Mouse (Mus musculus) liver, embryonic 15.5 days (tissue): ENCODE data around the gene Igf2bp2. TPM values are rescaled to one million over a fixed set of nuclear protein-coding genes. Genes with fewer than 3 reads are reported as not detected.

Experiments
- ATAC-seq: fragments of 200-750 bp; cut with Nextera tagmentation; 2 replicates; pipeline ENCODE4 v1.8.0; 2017; ENCODE audit warnings: moderate number of reproducible peaks, mild to moderate bottlenecking, moderate library complexity; ENCODE audit not compliant: insufficient read depth
- H3K27ac ChIP-seq: fragments of 300-500 bp; sonication (generic); replicated peaks from 2 replicates; pipeline ENCODE4 v1.5.1; 2015; ENCODE audit warnings: mild to moderate bottlenecking, inconsistent platforms
- H3K27me3 ChIP-seq: fragments of 300-500 bp; sonication (generic); 2 replicates; pipeline ENCODE4 v1.6.1; 2015; ENCODE audit warnings: mild to moderate bottlenecking, inconsistent platforms
- H3K36me3 ChIP-seq: fragments of 300-500 bp; sonication (generic); replicated peaks from 2 replicates; pipeline ENCODE4 v1.6.1; 2015; ENCODE audit warnings: moderate library complexity, mild to moderate bottlenecking, inconsistent platforms
- H3K4me1 ChIP-seq: fragments of 300-500 bp; sonication (generic); replicated peaks from 2 replicates; pipeline ENCODE4 v1.6.1; 2015; ENCODE audit warnings: inconsistent platforms
- H3K4me2 ChIP-seq: fragments of 300-500 bp; sonication (generic); 2 replicates; pipeline ENCODE4 v1.6.1; 2015; ENCODE audit warnings: moderate library complexity, mild to moderate bottlenecking, inconsistent platforms
- H3K4me3 ChIP-seq: fragments of 300-500 bp; sonication (generic); replicated peaks from 2 replicates; pipeline ENCODE4 v1.5.1; 2015; ENCODE audit warnings: mild to moderate bottlenecking, inconsistent platforms
- H3K9ac ChIP-seq: fragments of 300-500 bp; sonication (generic); 2 replicates; pipeline ENCODE4 v1.6.1; 2015; ENCODE audit warnings: moderate library complexity, mild to moderate bottlenecking, inconsistent platforms
- H3K9me3 ChIP-seq: fragments of 300-500 bp; sonication (generic); replicated peaks from 2 replicates; pipeline ENCODE4 v1.6.1; 2016; ENCODE audit warnings: inconsistent platforms
- WGBS: fragments of 180-500 bp; shearing (Covaris S2); methylation state at CpG from one replicate; pipeline ENCODE4 v1.1.7; 2015; ENCODE audit warnings: mixed read lengths; ENCODE audit not compliant: insufficient replicate concordance; 5-methylcytosine and 5-hydroxymethylcytosine counted together
- polyA plus RNA-seq: library from polyadenylated mRNA; unstranded; fragments of >200 nt; fragmentation: Nextera tagmentation; extraction: Ambion mirVana; gene quantifications from 2 replicates; pipeline ENCODE4 v1.2.1, GENCODE M21; 2015

Igf2bp2 gene
- polyA plus RNA-seq: 8.4 and 8.7 TPM in 2 replicates

DNA sequence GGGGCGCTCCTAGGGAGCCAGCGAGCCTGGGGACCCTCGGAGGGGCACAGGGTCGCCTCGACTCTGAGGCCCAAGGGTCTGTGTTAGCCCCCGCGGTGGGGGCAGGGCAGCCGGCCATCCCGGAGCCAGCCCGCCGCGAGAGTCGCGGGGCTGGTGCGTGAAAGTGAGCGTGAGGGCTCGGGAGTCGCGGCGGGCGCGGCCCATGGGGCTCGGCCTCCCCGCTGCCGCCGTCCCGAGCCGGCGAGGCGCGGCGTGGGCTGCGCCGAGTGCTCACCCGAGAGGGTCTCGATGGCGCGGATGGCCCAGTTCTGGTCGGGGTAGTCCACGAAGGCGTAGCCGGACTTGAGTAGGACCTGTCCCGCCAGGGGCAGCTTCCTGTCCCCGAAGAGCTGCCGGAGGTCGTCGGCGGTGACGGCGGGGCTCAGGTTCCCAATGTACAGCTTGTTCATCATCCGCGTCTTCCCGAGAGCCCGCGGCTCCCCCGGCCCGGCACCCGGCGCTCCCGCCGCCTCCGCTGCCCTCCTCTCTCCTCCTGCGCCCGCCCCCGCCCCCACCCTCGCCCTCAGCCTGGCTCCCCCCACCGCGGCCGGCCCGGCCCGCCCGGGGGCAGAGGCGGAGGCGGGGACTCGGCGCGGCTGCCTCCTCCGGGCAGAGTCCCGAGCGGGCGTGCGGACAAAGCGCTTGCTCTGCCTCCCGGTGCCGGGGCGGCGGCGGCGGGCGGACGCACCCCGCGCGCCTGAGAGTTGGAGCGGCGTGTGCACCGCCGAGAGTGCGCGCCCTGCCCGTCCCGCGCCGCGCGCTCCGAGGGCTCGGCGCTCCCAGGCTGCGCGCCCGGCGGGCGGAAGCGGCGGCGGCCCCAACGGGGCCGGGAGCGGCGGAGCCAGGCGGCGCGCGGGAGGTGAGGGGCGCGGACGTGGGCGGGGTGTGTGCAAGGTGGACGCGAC lies at the start of gene Igf2bp2:
Gene Igf2bp2, minus strand, starts transcription at position 788 of the 944 bp plus-strand sequence.
- peak within 1 kb of the TSS; percentile 60 for H3K4me3 ChIP-seq
- peaks cover 3% of the 10 kb centered on the region; the same call in 1 of the 2 replicates for H3K4me1 ChIP-seq
- no peak within 1 kb of the TSS for H3K27ac ChIP-seq
- no peaks in the 10 kb centered on the region for H3K9me3 ChIP-seq
- under 1% methylated on average over 121 of the region's 131 CpGs for WGBS
- peak within 1 kb of the TSS; percentile 67 for H3K4me2 ChIP-seq
- H3K9ac ChIP-seq: peak within 1 kb of the TSS; percentile 48
- H3K36me3 ChIP-seq: no peaks in the 10 kb centered on the region
- peaks cover 65% of the 10 kb centered on the region for H3K27me3 ChIP-seq
- peak; percentile 78 for ATAC-seq

DNA sequence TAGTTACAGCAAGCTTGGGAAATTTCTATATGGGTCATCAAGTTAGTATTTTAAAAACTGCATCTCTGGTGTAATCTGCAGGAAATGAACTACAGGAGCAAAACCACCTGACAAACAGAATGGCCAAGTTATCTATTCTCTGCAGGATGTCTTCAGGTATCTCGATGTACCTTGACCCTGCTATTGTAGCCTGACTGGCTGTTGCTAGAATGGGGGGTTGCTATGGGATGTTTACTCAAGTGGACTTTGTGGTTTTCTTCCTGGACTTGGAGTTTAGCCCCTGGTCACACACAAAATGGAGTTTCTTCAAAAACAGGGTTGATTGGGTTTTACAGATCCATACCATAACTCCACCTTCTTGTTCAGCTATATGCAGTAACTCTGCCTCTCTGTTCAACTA lies 40.4 kb upstream of the Igf2bp2 start:
- Histone ChIP-seq H3K27me3 (no peaks in the 10 kb centered on the region), H3K4me1 (no peaks in the 10 kb centered on the region), H3K4me3 (no peak overlapping the region), H3K9me3 (no peaks in the 10 kb centered on the region), H3K27ac (no peak overlapping the region), H3K36me3 (no peaks in the 10 kb centered on the region), H3K4me2 (no peak overlapping the region), H3K9ac (no peak overlapping the region)
- no peak for ATAC-seq
- WGBS: 65% methylated on average over 1 of the region's 1 CpGs

GRCm38 (mm10) chr16:22201858-22202257 lies 38.8 kb upstream of the Igf2bp2 start:
- H3K27ac ChIP-seq: no peak overlapping the region
- no peaks in the 10 kb centered on the region for H3K4me1 ChIP-seq
- H3K4me3 ChIP-seq: no peak overlapping the region
- no peak overlapping the region for H3K9ac ChIP-seq
- no peak; the same call in 1 of the 2 replicates for ATAC-seq
- WGBS: 16% methylated on average over 3 of the region's 3 CpGs
- no peak overlapping the region for H3K4me2 ChIP-seq
- H3K27me3 ChIP-seq: no peaks in the 10 kb centered on the region
- H3K36me3 ChIP-seq: no peaks in the 10 kb centered on the region
- no peaks in the 10 kb centered on the region for H3K9me3 ChIP-seq

- Histone ChIP-seq H3K4me2 (no peak overlapping the region), H3K36me3 (no peaks in the 10 kb centered on the region), H3K4me1 (no peaks in the 10 kb centered on the region), H3K9me3 (no peaks in the 10 kb centered on the region), H3K9ac (no peak overlapping the region), H3K27ac (no peak overlapping the region), H3K27me3 (no peaks in the 10 kb centered on the region), H3K4me3 (no peak overlapping the region)
- no peak for ATAC-seq
- WGBS: 77% methylated on average over 1 of the region's 1 CpGs
These were observed 37.4 kb upstream of the Igf2bp2 start for GRCm38 (mm10) chr16:22200476-22200875.

- ATAC-seq: no peak
- WGBS: 66% methylated on average over 12 of the region's 12 CpGs
- no peak overlapping the region for H3K27ac ChIP-seq
- H3K27me3 ChIP-seq: no peaks in the 10 kb centered on the region
- H3K36me3 ChIP-seq: no peaks in the 10 kb centered on the region
- no peak overlapping the region for H3K9ac ChIP-seq
- H3K4me3 ChIP-seq: no peak overlapping the region
- H3K4me2 ChIP-seq: no peak overlapping the region
- H3K9me3 ChIP-seq: no peaks in the 10 kb centered on the region
- H3K4me1 ChIP-seq: no peaks in the 10 kb centered on the region
These were observed 24.3 kb upstream of the Igf2bp2 start for GRCm38 (mm10) chr16:22187366-22187765.

DNA sequence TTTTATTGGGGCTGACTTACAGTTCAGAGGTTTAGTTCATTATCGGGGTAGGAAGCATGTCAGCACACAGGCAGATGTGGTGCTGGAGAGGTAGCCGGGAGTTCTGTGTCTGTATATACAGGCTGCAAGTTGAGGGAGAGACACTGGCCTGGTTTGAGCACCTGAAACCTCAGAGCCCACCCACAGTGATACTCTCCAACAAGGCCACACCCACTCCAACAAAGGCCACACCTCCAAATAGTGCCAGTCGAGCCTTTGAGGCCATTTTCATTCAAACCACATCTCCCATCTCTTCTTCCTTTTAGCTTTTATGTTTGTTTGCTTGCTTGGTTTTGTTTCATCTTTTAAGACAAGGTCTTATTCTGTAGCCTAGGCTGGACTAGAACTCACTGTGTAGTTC lies 22.3 kb upstream of the Igf2bp2 start:
- H3K36me3 ChIP-seq: no peaks in the 10 kb centered on the region
- no peak for ATAC-seq
- 66% methylated on average over 3 of the region's 3 CpGs for WGBS

DNA sequence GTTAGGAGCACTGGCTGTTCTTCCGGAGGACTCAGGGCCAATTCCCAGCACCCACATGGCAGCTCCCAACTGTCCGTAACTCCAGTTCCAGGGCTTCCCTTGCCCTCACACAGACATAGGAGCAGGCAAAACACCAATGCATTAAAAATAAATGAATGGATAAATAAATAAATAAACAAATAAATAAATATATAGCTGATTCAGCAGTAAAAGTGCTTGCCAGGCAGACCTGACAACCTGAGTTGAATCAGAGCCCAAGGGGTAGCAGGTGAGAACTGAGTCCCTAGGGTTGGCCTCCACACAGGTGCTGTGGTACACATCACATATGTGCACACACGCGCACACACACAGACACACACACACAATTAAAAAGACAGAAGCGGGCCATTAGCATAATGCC lies 21.0 kb upstream of the Igf2bp2 start:
- Histone ChIP-seq H3K27me3 (no peaks in the 10 kb centered on the region), H3K9me3 (no peaks in the 10 kb centered on the region), H3K4me1 (no peaks in the 10 kb centered on the region), H3K9ac (no peak overlapping the region), H3K27ac (no peak overlapping the region), H3K36me3 (no peaks in the 10 kb centered on the region), H3K4me3 (no peak overlapping the region), H3K4me2 (no peak overlapping the region)
- no peak for ATAC-seq
- 86% methylated on average over 5 of the region's 5 CpGs for WGBS

More for the DNA sequence above, 22.3 kb upstream of the Igf2bp2 start:
- Histone ChIP-seq H3K9ac (no peak overlapping the region), H3K4me3 (no peak overlapping the region), H3K4me1 (no peaks in the 10 kb centered on the region), H3K27ac (no peak overlapping the region), H3K4me2 (no peak overlapping the region), H3K27me3 (no peaks in the 10 kb centered on the region), H3K9me3 (no peaks in the 10 kb centered on the region)

GRCm38 (mm10) chr16:22182286-22182685 lies 19.2 kb upstream of the Igf2bp2 start:
- no peak for ATAC-seq
- H3K9ac ChIP-seq: no peak overlapping the region
- H3K36me3 ChIP-seq: no peaks in the 10 kb centered on the region
- no peaks in the 10 kb centered on the region for H3K27me3 ChIP-seq
- H3K4me3 ChIP-seq: no peak overlapping the region
- WGBS: 58% methylated on average over 4 of the region's 4 CpGs
- no peaks in the 10 kb centered on the region for H3K4me1 ChIP-seq
- H3K4me2 ChIP-seq: no peak overlapping the region
- no peak overlapping the region for H3K27ac ChIP-seq
- H3K9me3 ChIP-seq: no peaks in the 10 kb centered on the region

- ATAC-seq: no peak
- Histone ChIP-seq H3K9me3 (no peaks in the 10 kb centered on the region), H3K9ac (no peak overlapping the region), H3K27me3 (no peaks in the 10 kb centered on the region), H3K4me2 (no peak overlapping the region), H3K4me3 (no peak overlapping the region), H3K4me1 (no peaks in the 10 kb centered on the region), H3K36me3 (no peaks in the 10 kb centered on the region), H3K27ac (no peak overlapping the region)
- 58% methylated on average over 3 of the region's 3 CpGs for WGBS
These were observed 15.7 kb upstream of the Igf2bp2 start for GRCm38 (mm10) chr16:22178793-22179192.

DNA sequence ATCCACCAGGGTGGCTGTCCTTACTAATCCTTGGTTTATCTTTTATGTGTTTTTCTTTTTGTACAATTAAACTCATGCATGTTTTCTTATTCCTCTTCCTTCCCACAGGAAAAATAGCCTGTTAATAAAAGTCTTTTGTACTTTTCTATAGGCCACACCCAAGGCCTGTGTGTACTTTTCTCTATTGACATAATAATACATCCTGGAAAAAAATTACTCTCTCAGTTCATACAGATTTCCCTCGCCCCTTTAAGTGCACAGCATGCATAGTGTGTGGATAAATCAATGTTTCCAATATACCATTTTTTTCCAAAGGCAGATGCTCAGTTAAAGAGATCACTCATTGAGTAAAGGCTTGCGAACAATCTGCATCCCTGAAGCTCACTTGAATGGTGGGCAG lies 14.9 kb upstream of the Igf2bp2 start:
- Histone ChIP-seq H3K9ac (no peak overlapping the region), H3K4me3 (no peak overlapping the region), H3K36me3 (no peaks in the 10 kb centered on the region), H3K9me3 (no peaks in the 10 kb centered on the region), H3K4me2 (no peak overlapping the region), H3K27ac (no peak overlapping the region), H3K4me1 (no peaks in the 10 kb centered on the region), H3K27me3 (no peaks in the 10 kb centered on the region)
- WGBS: 52% methylated on average over 2 of the region's 2 CpGs
- no peak for ATAC-seq

- Histone ChIP-seq H3K36me3 (no peaks in the 10 kb centered on the region), H3K27ac (no peak overlapping the region), H3K9ac (no peak overlapping the region), H3K4me2 (no peak overlapping the region), H3K4me1 (peaks cover under 1% of the 10 kb centered on the region; the same call in 1 of the 2 replicates), H3K27me3 (peaks cover 20% of the 10 kb centered on the region), H3K9me3 (no peaks in the 10 kb centered on the region), H3K4me3 (no peak overlapping the region)
- 73% methylated on average over 8 of the region's 8 CpGs for WGBS
- ATAC-seq: no peak
These were observed 5.6 kb upstream of the Igf2bp2 start for GRCm38 (mm10) chr16:22168731-22169130.
